Mouse (Mus musculus) limb, embryonic 14.5 days (tissue): Measurements from ENCODE around the gene Slc25a1. TPM values are rescaled to one million over a fixed set of nuclear protein-coding genes. Genes with fewer than 3 reads are reported as not detected.
"Not testable (repeated sequence)": the region's sequence is repeated elsewhere in the genome, so short reads cannot be mapped to it uniquely, and the experiment has no call there.

Experiments
- ATAC-seq: fragments of 200-750 bp; cut with Nextera tagmentation; 2 replicates; pipeline ENCODE4 v1.8.0; 2017; ENCODE audit warnings: low read depth, moderate number of reproducible peaks, moderate TSS enrichment; ENCODE audit not compliant: low FRiP score
- DNase-seq: peaks from one replicate; pipeline ENCODE4 v3.0.0-alpha.2; 2015; ENCODE audit warnings: low spot score
- H3K27ac ChIP-seq: fragments of 300-500 bp; sonication (generic); replicated peaks from 2 replicates; pipeline ENCODE4 v1.5.1; 2014; ENCODE audit warnings: low read depth, mild to moderate bottlenecking, low read length, moderate library complexity, mixed read lengths
- H3K27me3 ChIP-seq: fragments of 300-500 bp; sonication (generic); 2 replicates; pipeline ENCODE4 v1.6.1; 2014; ENCODE audit warnings: low read length, mixed read lengths; ENCODE audit not compliant: control insufficient read depth, insufficient read depth
- H3K36me3 ChIP-seq: fragments of 300-500 bp; sonication (generic); 2 replicates; pipeline ENCODE4 v1.6.1; 2014; ENCODE audit warnings: mild to moderate bottlenecking, low read length, moderate library complexity, mixed read lengths; ENCODE audit not compliant: control insufficient read depth, insufficient read depth
- H3K4me1 ChIP-seq: fragments of 300-500 bp; sonication (generic); 2 replicates; pipeline ENCODE4 v1.6.1; 2014; ENCODE audit warnings: antibody characterized with exemption, low read length, mixed read lengths; ENCODE audit not compliant: control insufficient read depth, insufficient read depth
- H3K4me2 ChIP-seq: fragments of 300-500 bp; sonication (generic); replicated peaks from 2 replicates; pipeline ENCODE4 v1.6.1; 2014; ENCODE audit warnings: low read depth, mild to moderate bottlenecking, low read length, moderate library complexity; ENCODE audit not compliant: severe bottlenecking
- H3K4me3 ChIP-seq: fragments of 300-500 bp; sonication (generic); replicated peaks from 2 replicates; pipeline ENCODE4 v1.5.1; 2014; ENCODE audit warnings: low read length
- H3K9ac ChIP-seq: fragments of 300-500 bp; sonication (generic); 2 replicates; pipeline ENCODE4 v1.6.1; 2014; ENCODE audit warnings: mild to moderate bottlenecking, low read depth, low read length, moderate library complexity; ENCODE audit not compliant: severe bottlenecking
- H3K9me3 ChIP-seq: fragments of 300-500 bp; sonication (generic); 2 replicates; pipeline ENCODE4 v1.6.1; 2016; ENCODE audit warnings: low read length; ENCODE audit not compliant: control insufficient read depth
- POLR2A ChIP-seq: fragments of 200-500 bp; IDR thresholded peaks from 2 replicates; pipeline ENCODE4 v1.8.0; 2012; ENCODE audit warnings: inconsistent platforms, mild to moderate bottlenecking, moderate library complexity, borderline replicate concordance; ENCODE audit not compliant: insufficient read depth, insufficient read length; ENCODE audit errors: extremely low read depth
- WGBS: fragments of 180-500 bp; shearing (Covaris S2); extraction: QIAGEN DNeasy Blood & Tissue Kit; methylation state at CpG from one replicate; pipeline ENCODE4 v1.1.7; 2014; 5-methylcytosine and 5-hydroxymethylcytosine counted together
- polyA plus RNA-seq, 2 experiments: library from polyadenylated mRNA; depleted of rRNA in 1 of 2; stranded (reverse) in 1 of 2; unstranded in 1 of 2; fragments of >200 nt; fragmentation: Nextera tagmentation in 1 of 2; extraction: Ambion mirVana in 1 of 2; gene quantifications; 2 replicates each; pipeline versions ENCODE4 v1.2.1 to v1.2.3; 2012 to 2014

Slc25a1 gene
- polyA plus RNA-seq (2012; rRNA removed) (55.0 and 68.0 TPM in 2 replicates), polyA plus RNA-seq (2014; fragmentation: Nextera tagmentation; extraction: Ambion mirVana) (70.4 and 73.9 TPM in 2 replicates)

DNA sequence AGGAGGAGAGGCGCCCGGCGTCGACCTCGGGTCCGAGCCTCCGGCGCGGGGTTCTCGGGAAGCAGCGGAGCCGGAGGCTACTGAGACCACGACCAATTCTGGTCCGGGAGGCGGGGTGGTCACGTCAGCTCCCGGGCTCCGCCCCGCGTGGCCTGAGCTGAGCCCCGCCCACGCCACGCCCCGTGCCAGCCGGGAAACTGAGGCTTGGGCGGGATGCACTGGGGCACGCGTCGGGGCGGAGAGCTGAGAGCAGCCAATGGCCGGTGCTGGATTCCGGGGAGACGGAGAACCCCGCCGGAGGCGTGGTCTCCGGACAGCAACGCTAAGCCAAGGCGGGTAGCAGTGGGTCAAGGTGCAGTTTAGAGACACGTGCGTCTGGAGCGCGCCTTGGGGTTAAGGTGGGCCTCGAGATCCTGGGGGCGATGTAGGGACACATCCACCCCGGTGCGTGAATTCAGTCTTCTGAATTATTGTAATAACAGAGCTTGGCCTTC, at the start of gene Slc25a1:
TSS of gene Slc25a1 (minus strand) at position 133 of the 494 bp plus-strand sequence.
- peaks cover 14% of the 10 kb centered on the region for H3K36me3 ChIP-seq
- DNase-seq = peak; percentile 60
- no peaks in the 10 kb centered on the region for H3K4me1 ChIP-seq
- peak within 1 kb of the TSS; percentile 56 for H3K27ac ChIP-seq
- H3K27me3 ChIP-seq = no peaks in the 10 kb centered on the region
- peak; percentile 79 for ATAC-seq
- TF ChIP-seq POLR2A = no peak
- peak within 1 kb of the TSS; percentile 88 for H3K4me3 ChIP-seq
- under 1% methylated on average over 37 of the region's 47 CpGs for WGBS
- H3K4me2 ChIP-seq = peak within 1 kb of the TSS; percentile 97
- peak within 1 kb of the TSS; percentile 80 for H3K9ac ChIP-seq
- no peaks in the 10 kb centered on the region for H3K9me3 ChIP-seq

DNA sequence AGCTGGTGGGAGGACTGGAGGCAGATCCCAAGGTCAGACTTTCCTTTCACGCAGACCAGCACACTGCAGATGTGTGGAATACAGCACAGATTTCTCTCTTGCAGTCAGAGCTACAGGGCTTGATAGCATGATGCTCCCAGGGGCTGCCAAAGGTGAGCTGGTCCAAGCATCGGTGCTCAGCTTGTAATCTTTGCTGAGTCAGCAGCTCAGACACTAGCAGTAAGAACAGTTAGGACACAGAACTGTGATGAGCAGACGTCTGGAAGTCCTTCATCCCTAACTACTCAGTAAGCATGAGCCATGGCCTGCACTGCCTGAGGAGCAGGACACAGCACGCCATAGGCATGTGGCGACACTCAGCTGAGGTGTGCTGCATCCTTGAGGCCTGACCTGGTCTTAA, 43.8 kb upstream of the Slc25a1 start:
- DNase-seq (no peak), ATAC-seq (no peak)
- 74% methylated on average over 5 of the region's 5 CpGs for WGBS
- no peak overlapping the region for H3K4me3 ChIP-seq
- H3K9me3 ChIP-seq = no peaks in the 10 kb centered on the region
- no peaks in the 10 kb centered on the region for H3K36me3 ChIP-seq
- no peak overlapping the region for H3K27ac ChIP-seq
- H3K4me2 ChIP-seq = no peak overlapping the region
- H3K27me3 ChIP-seq = no peaks in the 10 kb centered on the region
- no peak for TF ChIP-seq POLR2A
- no peaks in the 10 kb centered on the region for H3K4me1 ChIP-seq
- no peak overlapping the region for H3K9ac ChIP-seq

DNA sequence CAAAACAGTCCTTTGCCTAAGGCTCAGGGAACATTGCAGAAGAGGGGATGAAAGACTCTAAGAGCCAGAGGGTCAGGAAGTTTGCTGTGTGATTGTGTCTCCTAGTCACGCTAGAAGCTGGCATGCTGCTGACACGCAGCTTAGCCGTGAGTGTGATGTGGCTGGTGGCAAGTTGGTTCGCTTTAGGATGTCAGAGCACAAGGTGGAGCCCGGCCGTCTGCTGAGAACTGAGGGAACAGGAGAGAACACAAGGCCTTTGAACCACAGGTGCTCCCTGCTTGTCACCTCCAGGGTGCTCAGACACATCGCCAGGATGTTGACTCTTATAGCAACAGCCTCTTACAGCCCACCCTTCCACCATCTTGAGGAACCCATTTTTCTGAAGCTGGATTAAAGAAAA, 34.1 kb upstream of the Slc25a1 start:
- WGBS = 79% methylated on average over 7 of the region's 7 CpGs
- H3K27me3 ChIP-seq = no peaks in the 10 kb centered on the region
- H3K4me2 ChIP-seq = no peak overlapping the region
- no peak overlapping the region for H3K27ac ChIP-seq
- no peaks in the 10 kb centered on the region for H3K4me1 ChIP-seq
- no peak overlapping the region for H3K4me3 ChIP-seq
- H3K36me3 ChIP-seq = no peaks in the 10 kb centered on the region
- H3K9ac ChIP-seq = no peak overlapping the region
- no peaks in the 10 kb centered on the region for H3K9me3 ChIP-seq
- DNase-seq = no peak
- ATAC-seq = no peak
- no peak for TF ChIP-seq POLR2A

DNA sequence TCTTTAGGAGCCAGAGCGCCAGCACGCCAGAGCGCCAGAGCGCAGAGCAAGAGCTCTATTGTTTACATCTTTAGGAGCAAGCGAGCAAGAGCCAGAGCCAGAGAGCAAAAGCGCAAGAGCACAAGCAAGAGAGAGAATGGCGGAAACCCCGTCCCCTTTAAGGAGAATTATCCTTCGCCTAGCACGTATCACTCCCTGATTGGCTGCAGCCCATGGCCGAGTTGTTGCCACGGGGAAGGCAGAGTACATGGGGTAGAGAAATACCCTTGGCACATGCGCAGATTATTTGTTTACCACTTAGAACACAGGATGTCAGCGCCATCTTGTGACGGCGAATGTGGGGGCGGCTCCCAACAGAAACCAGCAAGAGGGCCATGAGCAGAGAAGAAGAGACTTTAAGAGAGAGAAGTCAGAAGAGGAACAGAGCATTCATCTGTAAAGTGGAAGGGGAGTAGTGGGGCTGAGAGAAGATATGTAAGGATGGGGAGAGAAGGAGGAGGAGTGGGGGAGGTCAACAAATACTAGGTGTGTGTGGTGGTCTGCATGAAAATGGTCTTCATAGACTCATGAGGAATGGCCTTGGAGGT, 28.1 kb upstream of the Slc25a1 start:
- not testable (repeated sequence) for H3K27ac ChIP-seq, ATAC-seq, H3K27me3 ChIP-seq, H3K36me3 ChIP-seq, H3K9me3 ChIP-seq, DNase-seq, H3K4me2 ChIP-seq, H3K4me3 ChIP-seq, H3K9ac ChIP-seq, H3K4me1 ChIP-seq
- WGBS = 93% methylated on average over 17 of the region's 17 CpGs

DNA sequence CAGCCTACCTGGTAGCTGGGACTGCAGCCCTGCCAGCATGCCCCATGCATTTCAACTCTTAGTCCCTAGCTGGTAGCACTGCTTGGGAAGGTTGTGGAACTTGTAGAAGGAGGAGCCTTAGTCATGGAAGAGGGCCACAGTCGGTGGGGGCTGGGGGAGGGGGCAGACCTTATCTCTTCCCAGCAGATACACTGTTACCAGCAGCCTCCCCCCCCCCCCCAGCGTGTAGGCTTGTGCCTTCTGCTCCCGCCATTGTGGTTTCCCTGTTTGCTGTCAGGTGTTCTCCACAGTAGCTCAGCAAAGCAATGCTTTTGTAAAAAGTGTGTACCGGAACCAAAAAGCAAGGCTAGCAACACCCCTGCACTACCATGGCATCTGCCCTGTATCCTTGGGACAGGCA, 23.6 kb upstream of the Slc25a1 start:
- Histone ChIP-seq H3K27ac (no peak overlapping the region), H3K27me3 (no peaks in the 10 kb centered on the region), H3K4me3 (no peak overlapping the region), H3K4me1 (no peaks in the 10 kb centered on the region), H3K9me3 (no peaks in the 10 kb centered on the region), H3K36me3 (no peaks in the 10 kb centered on the region), H3K9ac (no peak overlapping the region), H3K4me2 (no peak overlapping the region)
- whole genome bisulfite sequencing = 66% methylated on average over 4 of the region's 4 CpGs
- no peak for ATAC-seq
- DNase-seq = no peak
- TF ChIP-seq POLR2A = no peak
